Mouse (Mus musculus) stomach, postnatal 0 days (tissue): ENCODE measurements at regions not wholly inside any gene's neighbourhood (a gene's known extent, or its start where the extent isn't known, plus 50 kb on each side); places are given as distances from the start of the nearest gene placed in this dataset.

ENCODE experiments used
- ATAC-seq: fragments of 200-750 bp; cut with Nextera tagmentation; 2 replicates; pipeline ENCODE4 v1.8.0; 2017; ENCODE audit not compliant: low FRiP score, low TSS enrichment
- DNase-seq: peaks from one replicate; pipeline ENCODE4 v3.0.0-alpha.2; 2016; ENCODE audit warnings: low spot score
- H3K27ac ChIP-seq: fragments of 300-500 bp; sonication (generic); replicated peaks from 2 replicates; pipeline ENCODE4 v1.5.1; 2014; ENCODE audit warnings: mild to moderate bottlenecking, control low read depth
- H3K27me3 ChIP-seq: fragments of 300-500 bp; sonication (generic); 2 replicates; pipeline ENCODE4 v1.6.1; 2014; ENCODE audit warnings: low read length; ENCODE audit not compliant: control insufficient read depth, insufficient read depth
- H3K36me3 ChIP-seq: fragments of 300-500 bp; sonication (generic); 2 replicates; pipeline ENCODE4 v1.6.1; 2014; ENCODE audit warnings: low read length, mixed read lengths; ENCODE audit not compliant: control insufficient read depth, insufficient read depth
- H3K4me1 ChIP-seq: fragments of 300-500 bp; sonication (generic); replicated peaks from 2 replicates; pipeline ENCODE4 v1.6.1; 2014; ENCODE audit warnings: antibody characterized with exemption; ENCODE audit not compliant: control insufficient read depth, insufficient read depth
- H3K4me2 ChIP-seq: fragments of 300-500 bp; sonication (generic); replicated peaks from 2 replicates; pipeline ENCODE4 v1.6.1; 2014; ENCODE audit warnings: low read depth, mild to moderate bottlenecking, control low read depth, moderate library complexity
- H3K4me3 ChIP-seq: fragments of 300-500 bp; sonication (generic); 2 replicates; pipeline ENCODE4 v1.5.1; 2014; ENCODE audit warnings: low read depth, low read length, control low read depth
- H3K9ac ChIP-seq: fragments of 300-500 bp; sonication (generic); 2 replicates; pipeline ENCODE4 v1.6.1; 2014; ENCODE audit warnings: mild to moderate bottlenecking, low read length, control low read depth, mixed read lengths
- H3K9me3 ChIP-seq: fragments of 300-500 bp; sonication (generic); 2 replicates; pipeline ENCODE4 v1.6.1; 2016; ENCODE audit warnings: low read length; ENCODE audit not compliant: control insufficient read depth
- CTCF ChIP-seq: IDR thresholded peaks from 2 replicates; pipeline ENCODE4 v1.5.1; 2016; ENCODE audit warnings: antibody characterized with exemption, low read depth, mild to moderate bottlenecking, moderate library complexity
- EP300 ChIP-seq: optimal IDR thresholded peaks from 2 replicates; pipeline ENCODE3; 2016; ENCODE audit warnings: antibody characterized with exemption
- WGBS: fragments of 180-500 bp; shearing (Covaris S2); extraction: QIAGEN DNeasy Blood & Tissue Kit; methylation state at CpG from one replicate; pipeline ENCODE4 v1.1.7; 2014; 5-methylcytosine and 5-hydroxymethylcytosine counted together

DNA sequence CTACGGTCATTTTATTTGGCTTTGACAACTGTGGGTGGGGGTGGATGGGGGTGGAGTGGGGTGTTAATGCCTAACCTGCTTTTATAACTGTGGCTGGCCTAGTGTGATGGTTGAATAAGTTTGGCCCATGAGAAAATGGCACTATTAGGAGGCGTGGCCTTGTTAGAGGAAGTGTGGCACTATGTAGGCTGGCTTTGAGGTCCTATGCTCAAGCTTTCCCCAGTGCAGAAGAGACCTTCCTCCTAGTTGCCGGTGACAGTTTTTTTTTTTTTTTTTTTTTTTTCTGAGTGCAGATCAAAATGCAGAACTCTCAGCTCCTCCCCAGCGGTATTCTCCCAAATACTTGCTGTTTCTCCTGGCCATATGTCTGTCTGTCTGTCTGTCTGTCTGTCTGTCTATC is 404.6 kb upstream of the Smim15 start:
- H3K36me3 ChIP-seq: no peaks in the 10 kb centered on the region
- H3K4me2 ChIP-seq: no peak overlapping the region
- ATAC-seq (no peak), DNase-seq (no peak)
- no peaks in the 10 kb centered on the region for H3K9me3 ChIP-seq
- H3K27ac ChIP-seq: no peak overlapping the region
- 89% methylated on average over 4 of the region's 4 CpGs for WGBS
- no peaks in the 10 kb centered on the region for H3K27me3 ChIP-seq
- no peak for TF ChIP-seq EP300
- TF ChIP-seq CTCF: no peak
- no peaks in the 10 kb centered on the region for H3K4me1 ChIP-seq
- H3K4me3 ChIP-seq: no peak overlapping the region
- no peak overlapping the region for H3K9ac ChIP-seq

DNA sequence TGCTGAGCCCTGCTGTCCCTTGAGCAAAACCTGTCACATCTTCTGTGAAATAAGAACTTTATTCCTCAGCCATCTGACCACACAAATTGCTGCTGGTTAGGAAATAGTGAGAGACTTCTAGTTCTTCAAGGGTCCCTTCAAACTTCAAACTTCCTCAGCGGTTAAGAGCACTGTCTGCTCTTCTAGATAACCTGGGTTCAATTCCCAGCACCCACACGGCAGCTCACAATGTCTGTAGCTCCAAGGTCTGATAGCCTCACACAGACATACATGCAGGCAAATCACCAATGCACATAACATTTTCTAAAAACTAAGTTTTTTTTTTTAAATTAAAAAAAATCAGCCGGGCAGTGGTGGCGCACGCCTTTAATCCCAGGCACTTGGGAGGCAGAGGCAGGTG is 407.0 kb upstream of the Smim15 start:
- Histone ChIP-seq H3K36me3 (no peaks in the 10 kb centered on the region), H3K9me3 (no peaks in the 10 kb centered on the region), H3K4me1 (no peaks in the 10 kb centered on the region), H3K9ac (no peak overlapping the region), H3K4me3 (no peak overlapping the region), H3K27me3 (no peaks in the 10 kb centered on the region), H3K27ac (no peak overlapping the region), H3K4me2 (no peak overlapping the region)
- 94% methylated on average over 5 of the region's 5 CpGs for WGBS
- TF ChIP-seq EP300: no peak
- TF ChIP-seq CTCF: no peak
- DNase-seq (no peak), ATAC-seq (no peak)

DNA sequence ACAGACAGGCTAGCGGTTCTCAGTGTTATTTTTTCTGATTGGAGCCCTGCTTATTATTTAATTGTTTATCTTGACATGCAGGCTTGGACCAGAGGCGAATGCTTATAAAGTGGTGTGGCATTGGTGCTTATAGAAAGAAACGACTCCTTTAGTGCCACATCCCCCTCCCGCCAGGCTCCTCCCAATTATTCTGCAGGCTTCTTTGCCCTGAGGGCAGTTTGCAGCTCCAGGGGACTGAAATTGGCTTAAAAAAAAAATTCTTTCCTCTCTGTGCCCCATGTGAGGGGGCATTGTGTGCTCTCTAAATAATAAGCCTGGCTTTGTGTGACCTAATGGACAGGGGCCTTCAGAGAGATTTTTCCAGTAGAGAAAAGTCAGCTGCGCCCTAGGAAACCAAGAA is 409.1 kb upstream of the Smim15 start:
- no peak for TF ChIP-seq CTCF
- no peak for TF ChIP-seq EP300
- Histone ChIP-seq H3K4me2 (no peak overlapping the region), H3K27ac (no peak overlapping the region), H3K9ac (no peak overlapping the region), H3K9me3 (no peaks in the 10 kb centered on the region), H3K36me3 (no peaks in the 10 kb centered on the region), H3K4me3 (no peak overlapping the region), H3K4me1 (no peaks in the 10 kb centered on the region), H3K27me3 (no peaks in the 10 kb centered on the region)
- no peak for ATAC-seq
- DNase-seq: no peak
- 63% methylated on average over 5 of the region's 5 CpGs for WGBS

DNA sequence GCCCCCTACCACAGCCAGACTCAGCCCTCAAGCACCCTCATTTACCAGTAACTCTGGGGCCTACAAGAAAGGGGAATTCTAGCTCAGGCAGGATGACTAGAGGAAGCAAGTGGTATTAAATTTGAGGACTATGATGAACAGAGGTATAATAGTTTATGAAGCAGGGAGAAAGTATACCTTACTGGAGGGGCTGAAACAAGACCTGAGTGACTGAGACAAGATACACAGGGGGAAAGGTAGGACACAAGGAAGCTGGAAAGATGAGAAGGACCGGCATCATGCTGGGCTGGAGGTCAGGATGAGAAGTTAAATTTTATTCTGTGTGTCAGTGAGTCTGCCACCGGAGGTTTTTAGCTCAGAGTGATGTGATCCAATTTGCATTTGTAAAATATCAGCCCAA is 417.2 kb upstream of the Smim15 start:
- H3K4me3 ChIP-seq: no peak overlapping the region
- WGBS: 90% methylated on average over 2 of the region's 2 CpGs
- H3K27me3 ChIP-seq: no peaks in the 10 kb centered on the region
- H3K9ac ChIP-seq: no peak overlapping the region
- H3K36me3 ChIP-seq: no peaks in the 10 kb centered on the region
- no peak overlapping the region for H3K27ac ChIP-seq
- no peak for DNase-seq
- H3K9me3 ChIP-seq: no peaks in the 10 kb centered on the region
- no peaks in the 10 kb centered on the region for H3K4me1 ChIP-seq
- no peak overlapping the region for H3K4me2 ChIP-seq
- ATAC-seq: no peak
- TF ChIP-seq CTCF (no peak), EP300 (no peak)

DNA sequence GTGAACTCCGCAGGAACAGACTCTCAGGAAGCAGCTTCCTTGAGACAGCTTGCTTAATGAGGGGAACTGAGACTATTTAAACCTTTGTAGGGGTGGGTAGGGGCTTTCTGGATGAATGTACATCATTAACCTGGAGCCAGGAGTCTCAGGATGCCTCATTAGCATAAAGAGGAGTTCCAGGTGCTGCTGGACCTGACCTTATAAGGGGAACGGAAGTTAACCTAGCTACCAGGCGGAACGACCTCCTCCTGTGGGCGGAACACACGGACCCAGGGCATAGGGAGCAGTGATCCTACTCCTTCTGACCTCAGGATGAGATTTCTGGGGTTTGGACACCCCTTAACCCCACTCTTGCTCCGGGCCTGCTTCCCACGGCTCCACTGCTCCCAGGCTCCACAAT is 417.6 kb upstream of the Smim15 start:
- no peak for TF ChIP-seq CTCF
- no peak for TF ChIP-seq EP300
- no peak for ATAC-seq
- Histone ChIP-seq H3K27me3 (no peaks in the 10 kb centered on the region), H3K36me3 (no peaks in the 10 kb centered on the region), H3K27ac (no peak overlapping the region), H3K4me1 (no peaks in the 10 kb centered on the region), H3K9me3 (no peaks in the 10 kb centered on the region), H3K4me2 (no peak overlapping the region), H3K9ac (no peak overlapping the region), H3K4me3 (no peak overlapping the region)
- WGBS: 75% methylated on average over 8 of the region's 8 CpGs
- no peak for DNase-seq

DNA sequence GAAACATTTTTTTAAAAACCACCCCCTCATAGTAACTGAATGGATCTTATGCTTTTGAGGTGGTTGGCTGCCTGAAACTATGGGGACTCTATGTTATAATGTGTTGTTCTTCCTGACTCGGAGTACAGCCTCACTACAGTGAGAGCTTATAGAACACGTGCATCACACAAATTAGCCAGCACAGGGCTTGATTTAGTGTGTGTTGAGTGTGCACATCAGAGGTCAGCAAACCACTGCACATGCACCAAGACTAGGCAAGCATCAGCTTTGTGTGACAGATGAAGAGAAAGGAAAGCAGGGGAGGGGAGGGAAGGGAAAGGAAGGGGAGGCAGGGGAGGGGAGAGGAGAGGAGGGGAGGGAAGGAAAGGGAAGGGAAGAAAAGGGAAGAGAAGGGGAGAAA is 422.9 kb upstream of the Smim15 start:
- Histone ChIP-seq H3K4me1 (0 out of 2 replicates have a peak, but pooled peaks cover 3% of the 10 kb centered on the region), H3K4me3 (no peak overlapping the region), H3K36me3 (no peaks in the 10 kb centered on the region), H3K4me2 (no peak overlapping the region), H3K27me3 (no peaks in the 10 kb centered on the region), H3K9ac (no peak overlapping the region), H3K9me3 (no peaks in the 10 kb centered on the region), H3K27ac (no peak overlapping the region)
- WGBS: 68% methylated on average over 2 of the region's 2 CpGs
- no peak for ATAC-seq
- DNase-seq: no peak
- TF ChIP-seq CTCF (no peak), EP300 (no peak)

DNA sequence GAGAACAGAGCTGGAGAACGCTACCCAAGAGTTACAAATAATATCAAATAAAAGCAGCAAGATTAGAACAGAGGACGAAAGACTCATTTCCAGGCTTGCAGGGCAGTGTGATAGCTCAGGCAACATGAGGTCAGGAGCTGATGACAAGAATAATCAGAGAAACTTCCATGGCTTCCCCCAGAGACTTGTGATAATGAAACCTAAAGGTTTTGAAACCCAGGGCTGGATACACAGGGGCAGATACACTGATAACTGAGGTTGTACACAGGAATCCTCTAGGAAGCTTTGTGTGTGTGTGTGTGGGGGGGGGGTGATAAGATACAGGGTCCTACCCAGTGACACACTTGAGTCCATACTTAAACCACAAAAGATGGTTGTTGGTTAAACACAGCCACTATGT is 423.4 kb upstream of the Smim15 start:
- Histone ChIP-seq H3K9ac (no peak overlapping the region), H3K4me2 (no peak overlapping the region), H3K4me3 (no peak overlapping the region), H3K27ac (no peak overlapping the region), H3K9me3 (no peaks in the 10 kb centered on the region), H3K36me3 (no peaks in the 10 kb centered on the region), H3K4me1 (0 out of 2 replicates have a peak, but pooled peaks cover 3% of the 10 kb centered on the region), H3K27me3 (no peaks in the 10 kb centered on the region)
- DNase-seq (no peak), ATAC-seq (no peak)
- WGBS: 74% methylated on average over 2 of the region's 2 CpGs
- TF ChIP-seq CTCF (no peak), EP300 (no peak)
